Mouse (Mus musculus) embryonic fibroblast, embryonic 13.5 days (primary cell): ENCODE results near the gene Pgap3.

Experiments used
- CTCF ChIP-seq: IDR thresholded peaks from 2 replicates; pipeline ENCODE4 v1.5.1; 2011; ENCODE audit warnings: mild to moderate bottlenecking, control low read depth, low read length, moderate library complexity, borderline replicate concordance; ENCODE audit not compliant: insufficient read depth
- POLR2A ChIP-seq: IDR thresholded peaks from 2 replicates; pipeline ENCODE4 v1.6.1; 2011; ENCODE audit warnings: low read depth, mild to moderate bottlenecking, control low read depth, low read length, moderate library complexity

DNA sequence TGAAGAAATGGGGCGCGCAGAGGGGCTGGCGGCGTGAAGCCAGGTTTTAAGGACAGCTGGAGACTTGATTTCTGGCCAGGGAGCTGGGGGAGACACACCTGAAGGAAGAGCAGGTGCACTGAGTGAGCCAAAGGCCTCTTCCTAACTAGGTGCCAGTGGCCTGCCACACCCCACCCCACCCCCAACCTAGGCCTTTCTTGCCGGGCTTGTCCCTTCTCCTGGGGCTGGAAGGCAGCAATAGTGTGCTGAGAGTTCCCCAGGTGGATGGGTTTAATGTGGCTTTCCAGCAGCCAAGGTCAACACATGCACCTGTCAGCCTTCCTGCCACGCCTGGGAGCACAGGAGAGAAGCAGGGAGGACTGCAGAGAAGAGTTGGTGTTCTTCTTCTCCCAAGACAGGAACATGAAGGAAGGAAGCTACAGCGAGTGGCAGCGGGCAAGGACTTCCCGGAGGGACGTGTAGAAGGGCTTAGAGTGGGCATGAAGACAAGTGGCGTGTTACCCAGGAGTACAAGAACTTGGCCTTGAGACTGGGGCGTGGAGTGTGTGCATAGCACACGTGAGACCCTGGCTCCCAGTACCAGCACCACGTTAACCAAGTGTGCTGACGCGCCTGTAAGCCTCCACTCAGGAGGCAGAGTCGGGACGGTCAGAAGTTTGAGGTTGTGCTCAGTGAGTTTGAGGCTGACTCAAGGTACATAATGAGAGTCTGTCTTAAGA lies 47.9 kb downstream of the Pgap3 start:
- TF ChIP-seq CTCF (no peak), POLR2A (no peak)
